Mouse (Mus musculus) limb, embryonic 11.5 days (tissue): ENCODE results near the gene Fcrl5. TPM values are rescaled to one million over a fixed set of nuclear protein-coding genes. Genes with fewer than 3 reads are reported as not detected.

ENCODE experiments used
- ATAC-seq: fragments of 200-750 bp; cut with Nextera tagmentation; 2 replicates; pipeline ENCODE4 v1.8.0; 2017; ENCODE audit warnings: low read depth; ENCODE audit not compliant: insufficient number of reproducible peaks, low FRiP score, low TSS enrichment
- DNase-seq: peaks from one replicate; pipeline ENCODE4 v3.0.0-alpha.2; 2015; ENCODE audit warnings: low spot score
- H3K27ac ChIP-seq: fragments of 300-500 bp; sonication (generic); replicated peaks from 2 replicates; pipeline ENCODE4 v1.5.1; 2014; ENCODE audit warnings: low read depth, mild to moderate bottlenecking, low read length
- H3K27me3 ChIP-seq: fragments of 300-500 bp; sonication (generic); 2 replicates; pipeline ENCODE4 v1.6.1; 2014; ENCODE audit warnings: mild to moderate bottlenecking, low read length, mixed read lengths; ENCODE audit not compliant: control insufficient read depth, insufficient read depth
- H3K36me3 ChIP-seq: fragments of 300-500 bp; sonication (generic); 2 replicates; pipeline ENCODE4 v1.6.1; 2014; ENCODE audit warnings: mild to moderate bottlenecking, low read length, moderate library complexity, mixed read lengths; ENCODE audit not compliant: control insufficient read depth, insufficient read depth
- H3K4me1 ChIP-seq: fragments of 300-500 bp; sonication (generic); 2 replicates; pipeline ENCODE4 v1.6.1; 2014; ENCODE audit warnings: low read length, mixed read lengths; ENCODE audit not compliant: control insufficient read depth, insufficient read depth
- H3K4me2 ChIP-seq: fragments of 300-500 bp; sonication (generic); 2 replicates; pipeline ENCODE4 v1.6.1; 2014; ENCODE audit warnings: low read depth, mild to moderate bottlenecking, moderate library complexity; ENCODE audit not compliant: severe bottlenecking
- H3K4me3 ChIP-seq: fragments of 300-500 bp; sonication (generic); 2 replicates; pipeline ENCODE4 v1.5.1; 2014; ENCODE audit warnings: low read depth, low read length
- H3K9ac ChIP-seq: fragments of 300-500 bp; sonication (generic); 2 replicates; pipeline ENCODE4 v1.6.1; 2014; ENCODE audit warnings: mild to moderate bottlenecking, low read length
- H3K9me3 ChIP-seq: fragments of 300-500 bp; sonication (generic); 2 replicates; pipeline ENCODE4 v1.6.1; 2016; ENCODE audit warnings: low read length; ENCODE audit not compliant: control insufficient read depth
- WGBS: fragments of 180-500 bp; shearing (Covaris S2); extraction: QIAGEN DNeasy Blood & Tissue Kit; methylation state at CpG from one replicate; pipeline ENCODE4 v1.1.7; 2014; 5-methylcytosine and 5-hydroxymethylcytosine counted together
- polyA plus RNA-seq: library from polyadenylated mRNA; unstranded; fragments of >200 nt; fragmentation: Nextera tagmentation; extraction: Ambion mirVana; gene quantifications from 2 replicates; pipeline ENCODE4 v1.2.1, GENCODE M21; 2014

Fcrl5 gene
- polyA plus RNA-seq, 1 experiment from 2014 or later = not detected

- H3K4me2 ChIP-seq = no peak overlapping the region
- H3K36me3 ChIP-seq = peaks cover 16% of the 10 kb centered on the region
- H3K9me3 ChIP-seq = no peaks in the 10 kb centered on the region
- ATAC-seq (no peak), DNase-seq (no peak)
- H3K4me1 ChIP-seq = 0 out of 2 replicates have a peak, but pooled peaks cover 5% of the 10 kb centered on the region
- 90% methylated on average over 7 of the region's 8 CpGs for WGBS
- H3K27me3 ChIP-seq = no peaks in the 10 kb centered on the region
- no peak overlapping the region for H3K27ac ChIP-seq
- H3K9ac ChIP-seq = no peak overlapping the region
- no peak overlapping the region for H3K4me3 ChIP-seq
Measured at GRCm38 (mm10) chr3:87528021-87528420, 92.4 kb downstream of the Fcrl5 start.

- no peak overlapping the region for H3K4me3 ChIP-seq
- H3K27ac ChIP-seq = no peak overlapping the region
- DNase-seq = no peak
- 93% methylated on average over 8 of the region's 8 CpGs for WGBS
- no peak overlapping the region for H3K9ac ChIP-seq
- 0 out of 2 replicates have a peak, but pooled peaks cover 5% of the 10 kb centered on the region for H3K4me1 ChIP-seq
- no peaks in the 10 kb centered on the region for H3K27me3 ChIP-seq
- H3K4me2 ChIP-seq = no peak overlapping the region
- H3K9me3 ChIP-seq = no peaks in the 10 kb centered on the region
- peaks cover 20% of the 10 kb centered on the region for H3K36me3 ChIP-seq
- no peak for ATAC-seq
Measured at GRCm38 (mm10) chr3:87528841-87529240, 93.3 kb downstream of the Fcrl5 start.

- H3K4me2 ChIP-seq = no peak overlapping the region
- no peaks in the 10 kb centered on the region for H3K9me3 ChIP-seq
- DNase-seq (no peak), ATAC-seq (no peak)
- 87% methylated on average over 11 of the region's 11 CpGs for WGBS
- 0 out of 2 replicates have a peak, but pooled peaks cover 5% of the 10 kb centered on the region for H3K4me1 ChIP-seq
- H3K27ac ChIP-seq = no peak overlapping the region
- no peak overlapping the region for H3K4me3 ChIP-seq
- H3K27me3 ChIP-seq = no peaks in the 10 kb centered on the region
- peaks cover 23% of the 10 kb centered on the region for H3K36me3 ChIP-seq
- H3K9ac ChIP-seq = no peak overlapping the region
Measured at GRCm38 (mm10) chr3:87529568-87529967, 94.0 kb downstream of the Fcrl5 start.

DNA sequence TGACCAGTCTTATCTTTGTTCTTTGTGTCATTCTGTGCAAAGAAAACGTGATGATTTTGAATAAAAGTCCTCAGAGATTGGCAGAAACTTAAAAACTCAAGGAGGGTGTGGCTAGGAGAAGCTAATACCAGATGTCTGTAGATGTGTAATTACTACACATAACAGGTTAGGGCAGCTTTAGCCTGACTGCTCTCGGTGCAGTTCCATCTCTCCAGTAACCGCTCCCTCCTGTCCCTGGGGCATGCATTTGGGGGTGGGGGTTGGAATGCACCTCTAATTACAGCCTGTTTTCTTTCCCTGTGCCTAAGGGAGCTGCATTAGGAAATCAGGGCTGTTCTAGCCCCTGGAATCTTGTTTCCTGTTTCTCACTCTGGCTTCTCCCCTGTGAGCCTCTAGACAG lies 94.7 kb downstream of the Fcrl5 start:
- DNase-seq = no peak
- no peak for ATAC-seq
- H3K4me2 ChIP-seq = no peak overlapping the region
- H3K4me3 ChIP-seq = no peak overlapping the region
- 0 out of 2 replicates have a peak, but pooled peaks cover 5% of the 10 kb centered on the region for H3K4me1 ChIP-seq
- H3K27ac ChIP-seq = no peak overlapping the region
- no peak overlapping the region for H3K9ac ChIP-seq
- no peaks in the 10 kb centered on the region for H3K9me3 ChIP-seq
- peaks cover 23% of the 10 kb centered on the region for H3K36me3 ChIP-seq
- WGBS = 90% methylated on average over 3 of the region's 3 CpGs
- no peaks in the 10 kb centered on the region for H3K27me3 ChIP-seq

- H3K9me3 ChIP-seq = no peaks in the 10 kb centered on the region
- WGBS = 90% methylated on average over 7 of the region's 7 CpGs
- H3K9ac ChIP-seq = no peak overlapping the region
- H3K4me1 ChIP-seq = no peaks in the 10 kb centered on the region
- no peak for DNase-seq
- no peak overlapping the region for H3K27ac ChIP-seq
- H3K27me3 ChIP-seq = no peaks in the 10 kb centered on the region
- no peak overlapping the region for H3K4me2 ChIP-seq
- H3K36me3 ChIP-seq = peaks cover 36% of the 10 kb centered on the region
- ATAC-seq = no peak
- H3K4me3 ChIP-seq = no peak overlapping the region
Measured at GRCm38 (mm10) chr3:87533667-87534378, 98.2 kb downstream of the Fcrl5 start.

DNA sequence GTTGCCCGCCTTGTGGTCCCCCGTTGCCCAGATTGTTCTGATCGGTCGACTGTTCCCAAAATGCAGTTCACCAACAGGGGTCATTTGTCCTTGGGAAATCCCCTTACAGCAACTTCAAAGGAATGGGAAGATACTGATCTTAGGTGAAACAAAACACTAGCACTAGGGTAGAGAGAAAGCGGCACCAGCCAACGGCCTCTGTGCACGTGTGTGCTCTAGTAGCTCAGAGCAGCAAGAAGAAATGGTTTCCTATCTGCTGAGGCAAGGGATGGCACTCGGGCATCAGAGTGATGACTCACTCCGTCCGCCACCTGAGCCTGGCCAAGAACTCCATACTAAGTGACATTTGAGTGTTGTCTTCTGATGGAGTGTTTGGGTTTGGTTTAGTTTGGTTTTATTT lies 102.5 kb downstream of the Fcrl5 start:
- H3K4me1 ChIP-seq = no peaks in the 10 kb centered on the region
- 71% methylated on average over 10 of the region's 10 CpGs for WGBS
- no peak overlapping the region for H3K27ac ChIP-seq
- no peak overlapping the region for H3K9ac ChIP-seq
- no peaks in the 10 kb centered on the region for H3K27me3 ChIP-seq
- H3K4me3 ChIP-seq = no peak overlapping the region
- peaks cover 27% of the 10 kb centered on the region for H3K36me3 ChIP-seq
- no peak overlapping the region for H3K4me2 ChIP-seq
- no peaks in the 10 kb centered on the region for H3K9me3 ChIP-seq
- ATAC-seq = no peak
- no peak for DNase-seq

GRCm38 (mm10) chr3:87540028-87540675 lies 104.6 kb downstream of the Fcrl5 start:
- H3K4me1 ChIP-seq = no peaks in the 10 kb centered on the region
- no peaks in the 10 kb centered on the region for H3K9me3 ChIP-seq
- H3K4me3 ChIP-seq = no peak overlapping the region
- H3K4me2 ChIP-seq = no peak overlapping the region
- DNase-seq (no peak), ATAC-seq (no peak)
- H3K27me3 ChIP-seq = no peaks in the 10 kb centered on the region
- peaks cover 19% of the 10 kb centered on the region for H3K36me3 ChIP-seq
- H3K27ac ChIP-seq = no peak overlapping the region; the same call in 1 of the 2 replicates
- H3K9ac ChIP-seq = no peak overlapping the region
- WGBS = 69% methylated on average over 11 of the region's 11 CpGs

DNA sequence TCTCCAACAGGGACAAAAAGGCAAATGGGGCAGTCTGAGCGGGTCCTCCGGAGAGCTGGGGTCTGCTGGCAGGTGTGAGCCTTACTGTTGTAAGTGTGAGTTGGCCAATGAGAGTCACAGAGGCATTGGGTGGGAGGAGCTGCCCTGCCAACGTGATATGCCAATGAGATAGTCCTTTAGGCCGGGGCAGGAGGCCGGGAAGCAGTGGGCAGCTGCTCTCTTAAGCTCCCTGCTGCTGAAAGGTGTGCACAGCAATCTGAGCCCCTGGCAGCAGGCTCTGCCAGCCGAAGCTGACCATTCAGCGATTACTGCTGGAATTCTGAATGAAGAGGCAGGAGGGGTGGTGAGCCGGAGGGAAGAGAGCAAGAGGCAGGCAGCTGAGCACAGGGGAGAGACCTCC lies 105.1 kb downstream of the Fcrl5 start:
- Histone ChIP-seq H3K9ac (no peak overlapping the region), H3K4me3 (no peak overlapping the region), H3K27ac (no peak overlapping the region), H3K27me3 (no peaks in the 10 kb centered on the region), H3K4me1 (no peaks in the 10 kb centered on the region), H3K9me3 (no peaks in the 10 kb centered on the region), H3K36me3 (peaks cover 15% of the 10 kb centered on the region), H3K4me2 (no peak overlapping the region)
- WGBS = 31% methylated on average over 8 of the region's 8 CpGs
- no peak for ATAC-seq
- no peak for DNase-seq
